Mouse (Mus musculus): ENCODE measurements around the gene Ramac.

Ramac gene

DNA sequence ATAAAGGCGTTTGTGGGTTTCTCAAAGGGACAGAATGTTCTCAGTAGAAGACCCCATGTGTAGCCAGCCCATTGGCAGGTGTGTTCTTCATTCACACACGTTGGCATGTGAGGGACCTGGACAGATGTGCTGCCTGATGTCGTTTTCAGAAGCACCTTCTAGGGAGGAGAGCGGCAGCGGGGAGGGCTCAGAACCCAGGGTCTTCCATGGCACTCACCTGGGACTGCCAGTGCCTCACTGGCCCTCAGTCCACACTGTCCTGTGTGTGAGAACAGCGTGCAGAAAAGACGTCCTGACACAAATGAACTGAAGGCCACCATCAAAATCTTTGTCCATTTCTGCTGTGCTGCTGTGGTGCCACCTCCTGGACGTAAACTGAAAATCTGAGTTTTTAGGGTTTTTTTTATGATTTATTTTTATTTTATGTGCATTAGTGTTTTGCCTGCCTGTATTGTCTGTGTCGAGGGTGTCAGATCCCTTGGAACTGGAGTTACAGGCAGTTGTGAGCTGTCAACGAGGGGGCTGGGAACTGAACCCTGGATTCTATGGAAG is 15.0 kb downstream of the Ramac start:
- peak; percentile 16 for DNase-seq (ENCODE audit: low read depth)

DNA sequence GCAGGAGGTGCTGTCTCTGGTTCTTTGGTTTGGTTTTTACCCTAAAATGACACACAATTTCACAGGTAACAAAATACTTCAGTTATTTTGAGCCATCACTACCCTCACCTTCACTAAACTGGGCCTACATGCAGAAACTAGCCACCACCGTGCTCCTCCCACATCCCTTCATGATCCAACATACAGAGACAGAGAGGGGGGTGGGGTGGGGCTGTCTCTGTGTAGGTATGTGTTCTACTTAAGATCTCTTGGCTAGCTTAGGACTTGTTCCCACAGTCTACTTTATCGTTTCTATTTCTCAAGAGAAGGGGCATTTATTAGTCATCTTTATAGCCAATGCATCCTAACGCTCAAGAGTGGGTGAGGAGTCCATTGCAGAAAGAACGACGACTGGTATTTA is 25.8 kb downstream of the Ramac start:
- DNase-seq (ENCODE audit: low read depth): peak; percentile 18

- DNase-seq (ENCODE audit: low read depth): peak; percentile 82
These were observed 26.5 kb downstream of the Ramac start, which contains the start of gene 3110040N11Rik for GRCm38 (mm10) chr7:81789095-81789757. Gene 3110040N11Rik (minus strand): TSS chr7:81789478.

GRCm38 (mm10) chr7:81806067-81806466 is 43.3 kb downstream of the Ramac start:
- DNase-seq (ENCODE audit: low read depth): no peak

All from c-Kit-positive CD71-negative TER-119-negative erythroid progenitor cells, embryonic 14.5 days (primary cell).